Mouse (Mus musculus): ENCODE measurements around the gene Adm.

DNA sequence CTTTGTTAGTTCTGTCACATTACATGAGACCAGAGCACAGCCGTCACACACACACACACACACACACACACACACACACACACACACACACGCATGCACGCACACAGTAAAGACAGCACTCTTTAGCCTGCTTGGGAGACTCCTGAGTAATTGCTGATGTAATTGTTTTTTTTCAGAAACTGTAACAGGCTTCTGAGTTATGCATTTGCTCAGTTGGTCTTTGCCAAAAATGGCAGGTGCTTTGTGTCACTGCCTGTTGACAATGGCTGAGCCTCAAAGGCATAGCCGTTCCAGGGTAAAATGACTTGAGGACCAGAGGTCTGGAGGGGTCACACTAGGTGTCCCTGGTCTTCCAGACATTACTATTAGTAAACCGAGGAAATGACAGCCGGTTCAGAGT is 40.8 kb downstream of the Adm start:
- TF ChIP-seq POLR2A (IDR thresholded peaks at IDR 0.05; ENCODE audit: insufficient read length, low read depth) (no peak), TCF12 (IDR thresholded peaks at IDR 0.05; ENCODE audit: insufficient read depth, poor library complexity, severe bottlenecking) (no peak), POLR2AphosphoS2 (IDR thresholded peaks at IDR 0.05; ENCODE audit: insufficient read length, low read depth) (no peak)

Data from myocyte (in vitro differentiated cells).